Mouse (Mus musculus) mouse embryonic stem cell (cell line): ENCODE results near the gene Rai1.

Experiments
- in situ Hi-C, 2 experiments: fragments of 300-500 bp; cut with MboI; formaldehyde crosslinking; loops; 1 replicate in 1 of 2; 3 replicates in 1 of 2; pipeline ENCODE4 v1.14.3; 2019 to 2020; ENCODE audit warnings: low sequenced_read_pairs in 2 of 2, low pct_unique_long_range_greater_than_20kb in 1 of 2, mixed read lengths in 1 of 2; ENCODE audit not compliant: unreplicated experiment in 1 of 2

Rai1 gene

DNA sequence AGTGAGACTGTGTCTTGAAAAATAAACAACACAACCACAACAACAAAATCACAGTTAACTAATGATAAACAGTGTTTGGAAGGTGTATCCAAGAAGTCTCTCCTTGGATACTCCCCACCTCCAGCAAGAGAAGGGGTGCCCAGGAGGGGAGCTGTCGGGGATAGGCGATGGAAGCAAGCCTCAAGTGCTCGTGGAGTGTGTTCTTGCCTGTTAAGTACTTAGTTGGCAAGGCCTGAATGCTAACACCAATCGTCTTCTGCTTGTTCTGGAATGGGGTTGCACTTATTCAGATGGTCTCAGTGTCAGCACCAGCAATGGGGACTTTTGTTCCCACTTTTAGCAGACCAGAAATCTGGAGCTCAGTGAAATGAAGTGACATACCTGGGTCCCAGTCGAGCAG lies 43.8 kb downstream of the Rai1 start:
- in situ Hi-C loops, result no loop called here

- in situ Hi-C loops, result no loop called here
Measured at GRCm38 (mm10) chr11:60149086-60149485, 44.3 kb downstream of the Rai1 start.

DNA sequence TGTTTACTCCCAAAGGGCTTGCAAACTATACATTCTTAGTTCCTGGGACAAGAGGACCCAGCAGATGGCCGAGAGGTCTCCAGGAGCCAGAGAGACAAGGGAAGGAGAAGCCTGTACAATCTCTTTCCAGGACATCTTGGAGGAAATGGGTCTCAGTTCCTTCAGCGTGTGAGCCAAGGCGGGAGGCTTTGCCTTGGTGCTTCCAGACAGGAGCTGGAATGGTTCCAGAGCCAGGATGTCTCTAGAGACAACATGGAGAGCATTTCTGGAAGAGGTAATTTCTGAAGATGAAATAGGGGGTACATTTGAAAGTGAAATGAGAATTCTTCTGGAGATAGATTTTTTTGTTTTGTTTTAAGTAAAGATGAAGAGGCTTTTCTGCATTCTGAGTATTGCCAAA lies 45.9 kb downstream of the Rai1 start:
- in situ Hi-C loops, result no loop called here

- in situ Hi-C loops, result no loop called here
Measured at GRCm38 (mm10) chr11:60152339-60152738, 47.5 kb downstream of the Rai1 start.

- in situ Hi-C loops, result no loop called here
Measured at GRCm38 (mm10) chr11:60153936-60154335, 49.1 kb downstream of the Rai1 start.

DNA sequence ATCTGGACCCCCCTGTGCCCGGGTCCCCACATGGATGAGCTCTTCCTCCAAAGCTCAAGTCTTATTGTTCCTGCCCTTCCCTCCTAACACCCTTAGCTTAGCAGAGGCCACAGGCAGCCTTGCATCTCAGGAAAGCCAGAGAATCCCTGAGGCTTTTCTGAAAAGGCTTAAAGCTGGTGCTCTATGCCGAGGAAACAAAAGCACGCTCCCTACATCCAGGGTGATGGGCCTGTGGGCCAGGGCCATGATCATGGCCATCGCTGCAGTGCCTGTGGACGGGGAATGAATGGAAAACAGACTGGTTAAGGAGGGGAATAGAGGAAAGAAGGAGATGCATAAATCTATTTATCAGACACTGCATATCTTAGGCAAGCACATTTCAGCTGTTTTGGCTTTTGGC lies 50.9 kb downstream of the Rai1 start:
- in situ Hi-C loops, result no loop called here

DNA sequence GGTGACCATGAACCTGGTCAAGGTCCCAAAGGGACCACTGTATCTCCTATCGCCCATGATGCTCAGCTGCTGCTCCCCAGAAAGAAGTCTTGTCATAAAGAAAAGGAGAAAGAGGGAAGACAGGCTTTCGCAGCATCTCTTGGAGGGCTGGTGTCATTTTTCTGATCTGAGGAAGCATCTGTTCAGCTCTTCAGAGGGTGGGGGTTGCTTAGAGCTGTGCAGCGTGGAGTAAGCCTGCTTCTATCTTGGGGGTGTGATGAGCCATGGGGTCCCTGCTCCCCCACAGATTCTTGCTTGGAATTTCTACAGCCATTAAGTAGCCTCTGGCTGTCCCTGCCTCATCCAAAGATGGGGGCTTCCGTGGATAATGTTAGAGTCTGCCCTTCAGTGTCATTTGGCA lies 53.5 kb downstream of the Rai1 start:
- in situ Hi-C loops, result no loop called here

DNA sequence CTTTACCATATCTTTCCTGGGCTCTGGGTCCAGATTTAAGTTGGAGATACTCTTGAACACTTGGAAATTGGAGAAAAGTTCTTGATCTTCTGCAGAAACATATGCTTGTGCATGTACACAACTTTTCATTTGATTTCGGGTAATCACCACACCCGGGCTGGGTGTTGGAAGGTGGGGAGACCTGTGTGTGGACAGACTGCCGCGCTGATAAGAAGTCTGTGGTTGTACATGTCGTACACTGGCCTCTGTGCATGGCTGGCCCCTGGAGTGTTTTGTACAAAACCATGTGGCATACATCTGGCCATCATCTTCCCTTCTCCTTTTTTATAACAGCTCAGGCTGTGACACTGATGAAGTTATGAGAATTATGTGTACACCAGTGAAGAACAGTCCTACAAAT lies 55.1 kb downstream of the Rai1 start:
- in situ Hi-C loops, result no loop called here

- in situ Hi-C loops, result no loop called here
Measured at GRCm38 (mm10) chr11:60160454-60161114, 55.8 kb downstream of the Rai1 start.

- in situ Hi-C loops, result no loop called here
Measured at GRCm38 (mm10) chr11:60161146-60161874, 56.5 kb downstream of the Rai1 start.

- in situ Hi-C loops, result no loop called here
Measured at GRCm38 (mm10) chr11:60162547-60162946, 57.7 kb downstream of the Rai1 start.

GRCm38 (mm10) chr11:60163362-60163761 lies 58.5 kb downstream of the Rai1 start:
- in situ Hi-C loops, result no loop called here

DNA sequence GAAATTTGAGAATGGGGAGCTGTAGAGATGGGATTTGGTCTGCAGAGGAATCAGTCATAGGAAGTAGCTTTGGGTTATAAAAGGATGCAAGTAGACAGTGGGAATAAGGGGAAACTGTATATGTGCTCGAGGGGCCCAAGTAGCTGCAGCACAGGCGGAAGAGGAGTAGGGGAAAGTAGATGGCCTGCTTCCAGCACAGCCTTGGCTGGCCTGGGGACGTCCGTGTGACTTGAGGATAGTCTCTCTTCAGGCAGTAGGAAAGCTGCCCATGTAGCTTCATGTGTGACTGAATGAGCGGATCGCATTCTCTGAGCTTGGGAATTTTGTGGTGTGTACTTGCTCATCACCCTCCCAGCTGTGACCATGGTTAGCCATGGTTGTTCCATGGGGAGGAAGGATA lies 59.6 kb downstream of the Rai1 start:
- in situ Hi-C loops, result no loop called here

- in situ Hi-C loops, result no loop called here
Measured at GRCm38 (mm10) chr11:60165076-60165475, 60.3 kb downstream of the Rai1 start.

DNA sequence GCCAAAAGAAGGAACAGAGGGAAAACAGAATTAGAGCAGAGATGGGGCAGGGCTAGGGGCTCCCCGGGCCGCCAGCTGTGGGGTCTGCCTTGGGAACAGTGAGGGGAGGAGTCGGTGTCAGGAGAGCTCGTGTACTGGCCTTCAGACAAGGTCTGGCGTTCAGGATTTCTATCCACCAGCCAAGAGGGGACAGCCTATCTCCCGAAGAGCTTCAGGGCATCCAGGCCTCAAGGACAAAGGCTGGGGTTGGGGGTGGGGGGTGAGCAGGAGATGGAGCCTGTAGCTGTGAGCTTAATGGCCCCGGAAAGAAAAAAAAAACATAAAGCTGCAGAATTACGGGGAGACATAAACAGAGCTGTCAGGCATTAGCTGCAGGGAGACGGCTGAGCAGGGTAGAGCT lies 64.0 kb downstream of the Rai1 start:
- in situ Hi-C loops, result no loop called here

GRCm38 (mm10) chr11:60172074-60172473 lies 67.3 kb downstream of the Rai1 start:
- in situ Hi-C loops, result no loop called here

DNA sequence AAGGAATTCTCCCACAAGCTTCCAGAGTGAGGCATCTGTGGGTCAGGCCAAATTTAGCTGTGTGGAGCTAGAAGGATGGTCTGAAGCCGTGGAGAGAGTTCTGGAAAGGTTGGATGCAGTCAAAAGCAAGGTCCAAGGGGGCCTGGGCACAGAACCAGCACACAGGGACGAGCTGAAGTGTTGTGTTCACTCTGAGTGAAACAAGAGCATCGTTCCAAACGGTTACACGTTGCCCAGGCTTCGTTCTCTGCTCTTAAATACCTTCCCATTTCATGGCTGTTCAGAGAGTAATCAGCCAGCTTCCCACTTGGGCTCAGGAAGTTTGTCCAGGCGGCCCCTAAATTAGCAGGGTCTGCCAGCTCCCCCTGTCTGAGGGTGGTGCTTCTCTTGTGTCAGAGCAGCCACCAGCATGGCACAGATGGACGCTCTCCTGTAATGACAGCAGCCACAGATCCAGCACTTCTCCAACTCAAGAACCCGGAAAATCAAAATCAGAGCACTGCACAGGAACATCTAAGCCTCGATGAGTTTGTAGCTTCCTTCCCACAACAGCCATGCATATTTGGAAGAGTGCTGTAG lies 68.9 kb downstream of the Rai1 start:
- in situ Hi-C loops, result no loop called here

- in situ Hi-C loops, result no loop called here
Measured at GRCm38 (mm10) chr11:60175371-60176181, 70.8 kb downstream of the Rai1 start.
